Mouse (Mus musculus) testis, adult 2 months (tissue): ENCODE data around the gene Mrpl39.

Experiments used
- CTCF ChIP-seq: fragments of 200-500 bp; IDR thresholded peaks from 2 replicates; pipeline ENCODE4 v1.5.1; 2012; ENCODE audit warnings: low read depth, mild to moderate bottlenecking, inconsistent platforms, low read length, moderate library complexity; ENCODE audit not compliant: control insufficient read depth, insufficient read depth, insufficient replicate concordance
- POLR2A ChIP-seq: fragments of 200-500 bp; IDR thresholded peaks from 2 replicates; pipeline ENCODE4 v1.6.1; 2012; ENCODE audit warnings: low read depth, mild to moderate bottlenecking, inconsistent platforms, low read length, moderate library complexity; ENCODE audit not compliant: control insufficient read depth

- TF ChIP-seq CTCF (no peak), POLR2A (no peak)
These were observed 42.9 kb upstream of the Mrpl39 start for GRCm38 (mm10) chr16:84778431-84778830.
